Mouse (Mus musculus) adrenal gland, adult 2 months (tissue): ENCODE data around the gene Gaa. TPM values are rescaled to one million over a fixed set of nuclear protein-coding genes. Genes with fewer than 3 reads are reported as not detected.
A peak's percentile ranks its signal among the peaks of the same experiment; 100 is the strongest.
"Not testable (repeated sequence)": the region's sequence is repeated elsewhere in the genome, so short reads cannot be mapped to it uniquely, and the experiment has no call there.

Source experiments
- DNase-seq: peaks from one replicate; pipeline ENCODE4 v3.0.0; 2021
- long read RNA-seq: library from polyadenylated mRNA; stranded (forward); transcript quantifications from one replicate; pipeline ENCODE4 v2.0.0, GENCODE M21; 2021
- polyA plus RNA-seq: library from polyadenylated mRNA; depleted of rRNA; stranded (reverse); fragments of >200 nt; gene quantifications from 2 replicates; pipeline ENCODE4 v1.2.3, GENCODE M21; 2012; rRNA removed
- total RNA-seq, 2 experiments: library from RNA; stranded (reverse); gene quantifications; 2 replicates each; pipeline ENCODE4 v1.2.3; 2021

Gene Gaa
- total RNA-seq (100 to 1,000 TPM; 119 to 123 TPM), polyA plus RNA-seq (363 and 377 TPM in 2 replicates)
- long read RNA-seq, transcript Gaa-201 (20 exons, 3,363 nt), result minor isoform, 19 of 239 reads
- long read RNA-seq, transcript Gaa-203 (20 exons, 3,633 nt), result major isoform, 175 of 239 reads
- long read RNA-seq, partial matches to known transcripts, result 34 of 239 reads
- long read RNA-seq, other reads (novel, unspliced or antisense), result 11 of 239 reads

DNA sequence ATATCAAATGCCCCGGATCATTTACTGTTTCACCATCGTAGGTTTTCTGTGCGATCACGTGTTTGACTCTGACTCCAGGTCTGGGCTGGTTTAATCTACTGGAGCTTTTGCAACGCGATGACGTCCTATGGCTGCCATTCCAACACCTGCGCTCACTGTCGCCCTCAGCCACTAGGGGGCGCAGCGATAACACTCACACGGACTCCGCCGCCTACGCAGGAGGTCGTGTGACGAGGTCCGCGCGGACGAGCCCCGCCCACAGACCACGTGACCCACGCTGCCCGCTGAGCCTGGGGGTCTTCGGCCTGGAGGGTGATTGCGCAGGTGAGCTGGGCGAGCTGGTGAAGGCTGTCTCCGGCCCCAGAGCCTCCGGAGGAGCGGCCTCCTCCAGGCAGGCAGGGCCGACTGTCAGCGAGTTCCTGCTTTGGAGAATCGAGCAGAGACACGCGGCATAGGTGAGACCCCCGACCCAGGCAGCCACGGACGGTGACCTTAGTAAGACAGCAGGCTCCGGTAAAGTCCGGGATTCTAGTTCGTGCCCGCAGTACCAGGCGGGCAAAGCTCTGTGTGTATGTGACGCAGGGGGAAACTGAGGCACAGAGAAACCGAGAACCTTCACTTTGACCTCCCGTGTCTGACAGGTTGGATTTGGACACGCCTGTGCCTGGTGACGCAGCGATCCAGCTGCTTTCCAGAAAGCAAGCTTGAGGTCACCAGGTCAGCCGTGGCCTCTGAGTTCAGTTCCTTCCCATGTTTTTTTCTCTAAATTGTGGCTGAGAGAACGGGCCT is at the start of gene Gaa:
TSS of gene Gaa (plus strand) at position 120 of the 789 bp plus-strand sequence.
- DNase-seq, result peak; percentile 95

DNA sequence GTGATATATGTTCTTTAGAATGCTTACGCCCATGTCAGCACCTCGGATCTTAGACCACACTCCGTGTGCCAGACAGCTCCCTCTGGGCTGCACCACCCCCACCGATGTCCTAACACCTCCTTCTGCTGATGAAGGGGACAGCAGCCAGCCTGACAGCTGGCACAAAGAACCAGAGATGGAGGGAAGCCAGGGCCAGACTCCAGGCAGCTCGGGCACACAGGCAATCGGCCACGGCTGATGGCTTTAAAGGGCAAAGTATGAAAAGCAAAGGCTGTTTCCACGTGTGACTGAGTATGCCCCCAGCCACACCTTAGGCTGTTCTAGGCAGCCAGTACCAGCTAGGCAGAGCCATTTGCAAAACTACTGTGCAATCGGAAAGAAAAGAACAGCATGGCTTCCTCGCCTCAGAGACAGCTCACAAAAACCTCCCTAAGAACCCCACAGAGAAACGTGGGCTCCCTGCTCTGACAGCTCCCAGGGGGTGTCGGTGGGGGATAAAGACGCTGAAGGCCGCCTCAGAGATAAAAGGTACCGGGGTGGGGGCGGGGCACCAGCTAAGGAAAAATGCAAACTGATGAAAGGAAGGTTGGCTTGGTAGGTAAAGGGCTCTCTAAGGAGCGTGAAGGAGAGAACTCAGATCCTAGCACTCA is 47.7 kb upstream of the Gaa start:
- peak; percentile 79 for DNase-seq

DNA sequence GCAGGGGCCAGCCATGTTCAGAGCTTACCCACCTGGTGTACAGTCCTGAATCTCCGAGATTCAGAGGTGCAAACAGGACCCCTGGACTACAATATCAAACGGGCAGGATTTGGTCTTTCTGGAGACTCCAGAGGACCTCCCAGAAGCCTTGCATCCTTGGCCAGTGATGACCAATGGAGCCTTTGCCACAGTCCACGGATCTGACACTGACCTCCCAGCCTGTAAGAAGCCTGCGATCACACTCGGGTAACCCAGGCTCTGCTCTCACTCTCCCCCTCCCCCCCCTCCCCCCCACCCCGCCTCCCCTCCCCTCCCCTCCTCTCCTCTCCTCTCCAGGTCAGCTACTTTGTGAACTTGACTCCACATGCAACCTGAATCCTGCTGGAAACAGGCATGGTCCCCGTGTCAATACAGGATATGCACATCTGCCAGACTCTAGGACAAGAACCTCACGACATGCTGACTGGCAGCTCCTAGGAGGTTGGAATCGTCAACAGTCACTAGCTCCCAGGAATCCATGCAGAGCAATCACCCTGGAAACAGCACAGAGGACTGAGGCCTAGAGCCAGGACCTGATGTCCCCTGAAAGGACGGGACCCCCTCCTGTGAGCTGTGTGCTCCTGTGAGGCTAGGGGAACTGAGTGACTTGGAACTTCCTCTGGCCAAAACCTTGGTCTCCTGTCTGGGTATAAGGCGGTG is 45.7 kb upstream of the Gaa start:
- DNase-seq, result no peak

DNA sequence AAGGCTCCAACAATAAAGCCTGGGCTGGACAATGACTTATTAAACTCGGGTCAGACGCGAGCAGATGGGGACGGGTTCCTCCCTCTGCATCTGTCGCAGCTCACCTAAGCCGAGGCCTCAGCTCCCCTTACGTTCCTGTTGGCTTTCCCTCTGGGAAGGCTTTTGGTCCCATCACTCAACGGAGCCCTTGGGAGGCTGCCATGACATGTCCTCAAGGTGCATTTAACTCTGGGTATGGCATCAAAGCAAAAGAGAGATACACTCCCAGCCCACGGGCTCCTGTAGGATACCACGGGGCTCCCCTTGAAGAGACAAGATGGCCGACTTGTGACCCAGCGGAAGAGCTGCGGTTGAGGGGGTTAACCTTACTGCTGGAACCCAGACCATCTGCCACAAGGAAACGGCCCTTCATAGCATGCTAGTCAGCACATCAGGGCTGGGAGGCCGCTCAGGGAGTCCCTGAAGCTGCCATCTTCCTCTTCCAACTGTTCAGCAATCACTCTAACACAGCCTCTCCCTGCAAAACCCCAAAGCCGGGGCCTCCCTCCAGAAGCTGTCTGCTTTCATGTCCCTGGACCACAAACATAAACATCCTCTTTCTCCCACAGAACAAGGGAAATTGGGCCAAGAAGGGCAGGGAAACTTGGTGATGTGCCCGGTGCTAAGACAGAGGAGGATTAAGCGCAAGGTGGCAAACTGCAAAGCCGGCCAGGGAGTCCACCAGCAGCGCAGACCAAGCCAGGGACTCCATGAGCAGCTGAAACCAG is 44.4 kb upstream of the Gaa start:
- no peak for DNase-seq

- no peak for DNase-seq
Measured at GRCm38 (mm10) chr11:119224926-119225325, 42.8 kb upstream of the Gaa start.

DNA sequence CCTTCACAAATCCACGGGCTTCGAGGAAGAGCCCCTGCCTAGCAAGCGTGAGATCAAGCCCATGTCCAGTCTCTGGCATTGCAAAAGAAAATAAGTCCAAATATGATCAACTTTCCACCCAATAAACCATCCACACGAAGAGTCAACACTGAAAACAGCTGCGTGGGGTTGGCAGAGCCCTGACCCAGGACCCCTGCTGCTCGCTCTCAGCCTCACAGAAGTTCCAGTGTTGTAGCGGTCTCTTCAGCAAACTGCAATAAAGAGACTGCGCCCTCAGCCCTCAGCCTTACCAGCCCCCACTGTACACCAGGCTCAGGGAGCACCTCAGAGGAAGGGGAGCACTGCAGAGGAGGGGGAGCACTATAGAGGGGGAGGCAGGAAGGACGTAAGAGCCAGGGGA is 42.1 kb upstream of the Gaa start:
- DNase-seq, result no peak

- DNase-seq, result no peak
Measured at GRCm38 (mm10) chr11:119227591-119227990, 40.1 kb upstream of the Gaa start.

- peak; percentile 87 for DNase-seq
Measured at GRCm38 (mm10) chr11:119228091-119228781, 39.5 kb upstream of the Gaa start, which contains the start of the genes Tbc1d16 and Ccdc40. TSS of gene Tbc1d16 (minus strand) at chr11:119228499. TSS of gene Ccdc40 (plus strand) at chr11:119228572.

DNA sequence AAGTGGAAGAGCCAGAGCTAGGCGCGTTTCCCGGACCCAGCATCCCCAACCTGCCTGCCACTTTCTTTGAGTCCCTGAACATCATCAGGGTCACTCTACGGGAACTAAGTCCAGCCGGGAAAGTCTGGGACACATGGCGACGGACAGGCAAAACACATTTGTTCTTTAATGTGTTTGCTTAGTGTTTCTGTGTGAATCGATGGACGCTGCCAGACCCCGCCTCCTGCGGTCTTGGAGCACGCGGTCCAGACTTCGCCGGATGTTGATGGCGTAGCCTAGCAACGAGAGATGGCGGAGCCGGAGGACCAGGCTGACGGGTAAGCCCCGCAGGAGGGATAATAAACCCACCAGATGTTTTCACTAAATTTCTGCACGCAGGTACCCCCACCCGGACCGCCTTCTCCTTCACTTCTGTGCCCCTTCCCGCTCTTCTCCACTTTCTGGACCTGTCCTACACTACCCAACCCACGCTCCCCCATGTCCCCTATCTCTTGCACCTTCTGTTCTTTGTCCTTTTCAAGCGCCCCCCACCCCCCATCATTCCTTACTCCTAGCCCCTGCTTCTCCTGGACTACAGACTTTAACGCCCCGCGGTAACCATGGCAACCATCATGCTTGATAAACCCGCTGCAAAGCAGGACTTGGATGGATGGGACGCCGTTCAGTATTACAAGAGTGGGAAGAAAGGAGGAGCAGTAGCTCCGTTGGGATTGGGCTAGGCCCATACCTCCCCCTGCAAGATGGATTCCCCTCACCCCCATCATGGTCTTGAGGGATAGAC is 38.7 kb upstream of the Gaa start:
- peak; percentile 74 for DNase-seq

GRCm38 (mm10) chr11:119234770-119235169 is 32.9 kb upstream of the Gaa start:
- no peak for DNase-seq

GRCm38 (mm10) chr11:119235596-119235995 is 32.1 kb upstream of the Gaa start:
- no peak for DNase-seq

DNA sequence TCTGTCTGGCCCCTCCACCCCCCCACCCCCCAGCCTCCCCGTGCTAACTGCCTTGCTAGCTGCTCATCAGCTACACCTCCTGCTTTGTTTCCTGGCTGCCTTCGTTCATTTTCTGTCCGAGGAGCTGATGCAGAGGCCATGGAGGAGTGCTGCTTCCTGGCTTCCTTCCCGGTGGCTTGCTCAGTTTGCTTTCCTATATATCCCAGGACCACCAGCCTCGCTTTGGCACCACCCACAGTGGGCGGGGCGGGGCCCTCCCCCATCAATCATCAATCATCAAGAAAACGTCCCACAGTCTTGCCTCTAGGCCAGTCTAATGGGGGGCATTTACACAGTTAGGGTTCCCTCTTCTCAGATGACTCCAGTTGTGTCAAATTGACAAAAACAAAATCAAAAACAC is 31.3 kb upstream of the Gaa start:
- no peak for DNase-seq

- DNase-seq, result no peak
Measured at GRCm38 (mm10) chr11:119237007-119237406, 30.7 kb upstream of the Gaa start.

GRCm38 (mm10) chr11:119237568-119238304 is 30.0 kb upstream of the Gaa start:
- peak; percentile 43 for DNase-seq

DNA sequence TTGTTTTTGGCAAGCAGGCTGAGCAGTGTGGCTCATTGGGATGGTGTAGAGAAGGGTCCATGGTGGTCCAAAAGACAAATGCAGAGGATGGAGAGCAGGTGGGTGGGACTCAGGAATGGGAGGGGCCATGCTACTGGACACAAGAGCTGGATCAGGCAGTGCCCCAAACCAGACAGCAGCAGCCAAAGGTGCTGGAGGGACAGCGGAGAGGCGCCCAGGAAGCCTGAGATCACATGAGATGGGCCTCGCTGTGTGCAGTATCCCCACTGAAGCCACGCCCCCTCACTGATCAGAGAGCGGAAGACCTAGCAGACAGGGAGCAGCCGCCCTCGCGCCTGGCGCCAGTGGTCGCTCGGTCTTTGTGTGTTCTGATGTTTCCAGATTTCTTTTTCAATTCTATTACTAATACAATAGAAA is 29.4 kb upstream of the Gaa start:
- peak; percentile 71 for DNase-seq

DNA sequence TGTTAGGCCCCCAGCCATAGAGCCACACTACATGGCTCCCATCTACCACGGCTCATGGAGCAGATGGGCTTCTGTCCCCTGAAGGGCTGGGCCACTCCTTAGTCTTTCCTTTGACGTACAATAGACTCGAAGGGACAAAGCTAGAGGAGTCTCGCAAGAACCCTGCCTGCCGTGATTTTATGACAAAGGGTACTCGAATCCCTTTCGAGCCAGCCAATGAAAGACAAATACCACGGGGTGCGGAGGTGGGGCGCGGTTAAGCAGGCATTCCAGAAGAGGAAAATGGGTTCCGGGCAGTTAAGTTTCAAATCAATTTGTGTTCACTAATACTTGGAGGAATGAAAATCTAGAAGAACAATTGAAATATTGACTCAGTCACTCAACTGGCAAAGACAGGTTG is 28.2 kb upstream of the Gaa start:
- no peak for DNase-seq

- not testable (repeated sequence) for DNase-seq
Measured at GRCm38 (mm10) chr11:119245543-119245942, 22.1 kb upstream of the Gaa start.

GRCm38 (mm10) chr11:119249011-119249410 is 18.7 kb upstream of the Gaa start:
- peak; percentile 63 for DNase-seq

DNA sequence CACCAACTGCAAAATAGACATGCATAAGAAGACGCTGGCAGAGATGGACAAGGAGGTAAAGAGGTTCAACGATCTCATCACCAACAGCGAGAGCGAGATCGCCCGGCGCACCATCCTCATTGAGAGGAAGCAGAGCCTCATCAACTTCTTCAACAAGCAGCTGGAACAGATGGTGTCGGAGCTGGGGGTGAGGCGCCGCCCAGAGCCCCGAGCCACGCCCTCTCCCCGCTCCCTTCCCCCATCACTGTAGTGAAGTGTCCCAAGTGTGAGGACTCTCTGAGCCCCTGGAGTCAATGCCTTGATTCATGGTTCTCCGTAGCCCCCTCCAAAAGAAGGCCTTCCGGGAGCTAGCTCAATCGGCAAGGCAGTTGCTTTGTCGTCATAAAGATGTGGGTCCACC is 16.7 kb upstream of the Gaa start:
- DNase-seq, result no peak
